Mouse (Mus musculus): ENCODE data around the gene Hes1. TPM values are rescaled to one million over a fixed set of nuclear protein-coding genes. Genes with fewer than 3 reads are reported as not detected.
A peak's percentile ranks its signal among the peaks of the same experiment; 100 is the strongest.

The Hes1 gene
- polyA plus RNA-seq, 1 experiment from 2014 or later, result 56.8 TPM

GRCm38 (mm10) chr16:30065077-30065476 is 893 bp downstream of the Hes1 start:
- no peak overlapping the region for H3K27ac ChIP-seq (ENCODE audit: low read depth, low read length)
- H3K9me3 ChIP-seq (ENCODE audit: control insufficient read depth, low read length), result no peaks in the 10 kb centered on the region
- no peak overlapping the region for H3K9ac ChIP-seq (ENCODE audit: low read length)
- peaks cover 24% of the 10 kb centered on the region for H3K27me3 ChIP-seq (ENCODE audit: control insufficient read depth, insufficient read depth, low read length)
- DNase-seq (ENCODE audit: low spot score) (peak; percentile 96), ATAC-seq (ENCODE audit: insufficient read depth, low FRiP score, low TSS enrichment) (peak; percentile 63)
- peak overlapping the region; percentile 80 for H3K4me2 ChIP-seq (ENCODE audit: low read depth)
- peaks cover 31% of the 10 kb centered on the region for H3K4me1 ChIP-seq (ENCODE audit: control insufficient read depth, insufficient read depth, low read length)
- under 1% methylated on average over 21 of the region's 21 CpGs for WGBS
- H3K36me3 ChIP-seq (ENCODE audit: control insufficient read depth, insufficient read depth, low read length), result no peaks in the 10 kb centered on the region
- peak overlapping the region; percentile 76 for H3K4me3 ChIP-seq (ENCODE audit: low read depth, low read length)

DNA sequence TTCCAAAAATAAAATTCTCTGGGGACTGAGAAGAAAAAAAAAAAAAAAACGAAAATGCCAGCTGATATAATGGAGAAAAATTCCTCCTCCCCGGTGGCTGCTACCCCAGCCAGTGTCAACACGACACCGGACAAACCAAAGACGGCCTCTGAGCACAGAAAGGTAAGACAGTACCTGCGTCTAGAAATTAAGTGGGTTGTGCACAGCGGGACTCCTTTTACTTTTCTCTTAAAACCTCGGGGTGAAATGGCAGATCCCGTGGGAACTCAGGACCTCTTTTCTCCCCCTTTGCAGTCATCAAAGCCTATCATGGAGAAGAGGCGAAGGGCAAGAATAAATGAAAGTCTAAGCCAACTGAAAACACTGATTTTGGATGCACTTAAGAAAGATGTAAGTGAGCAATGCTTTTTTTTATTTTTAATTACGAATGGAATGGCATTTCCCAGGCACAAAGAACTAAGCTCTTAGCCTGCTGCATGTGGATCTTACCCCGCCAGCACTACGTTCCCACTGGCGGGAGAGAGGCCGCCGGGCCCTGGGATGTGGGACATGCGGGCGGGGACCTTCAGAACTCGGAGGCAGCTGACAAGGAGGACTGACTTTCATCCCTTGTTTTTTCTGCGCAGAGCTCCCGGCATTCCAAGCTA is 1.5 kb downstream of the Hes1 start:
- no peaks in the 10 kb centered on the region for H3K36me3 ChIP-seq (ENCODE audit: control insufficient read depth, insufficient read depth, low read length)
- under 1% methylated on average over 21 of the region's 21 CpGs for WGBS
- H3K4me1 ChIP-seq (ENCODE audit: control insufficient read depth, insufficient read depth, low read length), result peaks cover 31% of the 10 kb centered on the region
- DNase-seq (ENCODE audit: low spot score) (peak; percentile 53), ATAC-seq (ENCODE audit: insufficient read depth, low FRiP score, low TSS enrichment) (no peak)
- H3K27ac ChIP-seq (ENCODE audit: low read depth, low read length), result peak overlapping the region; percentile 84
- H3K27me3 ChIP-seq (ENCODE audit: control insufficient read depth, insufficient read depth, low read length), result peaks cover 19% of the 10 kb centered on the region
- H3K4me3 ChIP-seq (ENCODE audit: low read depth, low read length), result peak overlapping the region; percentile 76
- peak overlapping the region; percentile 80 for H3K4me2 ChIP-seq (ENCODE audit: low read depth)
- no peaks in the 10 kb centered on the region for H3K9me3 ChIP-seq (ENCODE audit: control insufficient read depth, low read length)
- H3K9ac ChIP-seq (ENCODE audit: low read length), result peak overlapping the region; percentile 73

GRCm38 (mm10) chr16:30066184-30066851 is 2.1 kb downstream of the Hes1 start:
- 0% methylated on average over 38 of the region's 38 CpGs for WGBS
- ATAC-seq (ENCODE audit: insufficient read depth, low FRiP score, low TSS enrichment), result no peak
- peak overlapping the region; percentile 80 for H3K4me2 ChIP-seq (ENCODE audit: low read depth)

GRCm38 (mm10) chr16:30066852-30067301 is 2.7 kb downstream of the Hes1 start:
- ATAC-seq (ENCODE audit: insufficient read depth, low FRiP score, low TSS enrichment) (no peak), DNase-seq (ENCODE audit: low spot score) (peak; percentile 88)
- H3K4me1 ChIP-seq (ENCODE audit: control insufficient read depth, insufficient read depth, low read length), result peaks cover 35% of the 10 kb centered on the region
- no peaks in the 10 kb centered on the region for H3K9me3 ChIP-seq (ENCODE audit: control insufficient read depth, low read length)
- peak overlapping the region; percentile 73 for H3K9ac ChIP-seq (ENCODE audit: low read length)
- H3K4me3 ChIP-seq (ENCODE audit: low read depth, low read length), result peak overlapping the region; percentile 76
- no peaks in the 10 kb centered on the region for H3K36me3 ChIP-seq (ENCODE audit: control insufficient read depth, insufficient read depth, low read length)
- H3K27ac ChIP-seq (ENCODE audit: low read depth, low read length), result peak overlapping the region; percentile 84
- peak overlapping the region; percentile 80 for H3K4me2 ChIP-seq (ENCODE audit: low read depth)
- peaks cover 12% of the 10 kb centered on the region; the same call in 1 of the 2 replicates for H3K27me3 ChIP-seq (ENCODE audit: control insufficient read depth, insufficient read depth, low read length)
- under 1% methylated on average over 42 of the region's 46 CpGs for WGBS

More at GRCm38 (mm10) chr16:30066184-30066851, 2.1 kb downstream of the Hes1 start:
- Histone ChIP-seq H3K4me1 (ENCODE audit: control insufficient read depth, insufficient read depth, low read length) (peaks cover 35% of the 10 kb centered on the region), H3K9ac (ENCODE audit: low read length) (peak overlapping the region; percentile 73), H3K27me3 (ENCODE audit: control insufficient read depth, insufficient read depth, low read length) (peaks cover 12% of the 10 kb centered on the region), H3K9me3 (ENCODE audit: control insufficient read depth, low read length) (no peaks in the 10 kb centered on the region), H3K36me3 (ENCODE audit: control insufficient read depth, insufficient read depth, low read length) (no peaks in the 10 kb centered on the region), H3K27ac (ENCODE audit: low read depth, low read length) (peak overlapping the region; percentile 84), H3K4me3 (ENCODE audit: low read depth, low read length) (peak overlapping the region; percentile 76)
- peak; percentile 71 for DNase-seq (ENCODE audit: low spot score)

GRCm38 (mm10) chr16:30068041-30069020 is 4.1 kb downstream of the Hes1 start:
- H3K4me3 ChIP-seq (ENCODE audit: low read depth, low read length), result peak overlapping the region; percentile 19
- no peaks in the 10 kb centered on the region for H3K36me3 ChIP-seq (ENCODE audit: control insufficient read depth, insufficient read depth, low read length)
- peaks cover 26% of the 10 kb centered on the region for H3K4me1 ChIP-seq (ENCODE audit: control insufficient read depth, insufficient read depth, low read length)
- H3K9ac ChIP-seq (ENCODE audit: low read length), result peak overlapping the region; percentile 23
- ATAC-seq (ENCODE audit: insufficient read depth, low FRiP score, low TSS enrichment) (no peak), DNase-seq (ENCODE audit: low spot score) (peak; percentile 83)
- peak overlapping the region; percentile 51 for H3K4me2 ChIP-seq (ENCODE audit: low read depth)
- peak overlapping the region; percentile 45 for H3K27ac ChIP-seq (ENCODE audit: low read depth, low read length)
- H3K27me3 ChIP-seq (ENCODE audit: control insufficient read depth, insufficient read depth, low read length), result peaks cover 8% of the 10 kb centered on the region; the same call in 1 of the 2 replicates
- under 1% methylated on average over 36 of the region's 36 CpGs for WGBS
- H3K9me3 ChIP-seq (ENCODE audit: control insufficient read depth, low read length), result no peaks in the 10 kb centered on the region

- peak; percentile 66 for DNase-seq (ENCODE audit: low spot score)
- peaks cover 25% of the 10 kb centered on the region for H3K4me1 ChIP-seq (ENCODE audit: control insufficient read depth, insufficient read depth, low read length)
- no peak for ATAC-seq (ENCODE audit: insufficient read depth, low FRiP score, low TSS enrichment)
- 4% methylated on average over 4 of the region's 4 CpGs for WGBS
- H3K4me2 ChIP-seq (ENCODE audit: low read depth), result peak overlapping the region; percentile 65
- peaks cover 11% of the 10 kb centered on the region; the same call in 1 of the 2 replicates for H3K27me3 ChIP-seq (ENCODE audit: control insufficient read depth, insufficient read depth, low read length)
- no peaks in the 10 kb centered on the region for H3K9me3 ChIP-seq (ENCODE audit: control insufficient read depth, low read length)
- H3K36me3 ChIP-seq (ENCODE audit: control insufficient read depth, insufficient read depth, low read length), result no peaks in the 10 kb centered on the region
- peak overlapping the region; percentile 39 for H3K4me3 ChIP-seq (ENCODE audit: low read depth, low read length)
- peak overlapping the region; percentile 87 for H3K27ac ChIP-seq (ENCODE audit: low read depth, low read length)
- H3K9ac ChIP-seq (ENCODE audit: low read length), result peak overlapping the region; percentile 62
Observed at GRCm38 (mm10) chr16:30069580-30069949, 5.4 kb downstream of the Hes1 start.

- H3K4me2 ChIP-seq (ENCODE audit: low read depth), result peak overlapping the region; percentile 65
- WGBS, result under 1% methylated on average over 67 of the region's 82 CpGs
- H3K27me3 ChIP-seq (ENCODE audit: control insufficient read depth, insufficient read depth, low read length), result peaks cover 11% of the 10 kb centered on the region; the same call in 1 of the 2 replicates
- peak overlapping the region; percentile 87 for H3K27ac ChIP-seq (ENCODE audit: low read depth, low read length)
- peak; percentile 51 for ATAC-seq (ENCODE audit: insufficient read depth, low FRiP score, low TSS enrichment)
- H3K9me3 ChIP-seq (ENCODE audit: control insufficient read depth, low read length), result no peaks in the 10 kb centered on the region
- H3K4me3 ChIP-seq (ENCODE audit: low read depth, low read length), result peak overlapping the region; percentile 39
- no peaks in the 10 kb centered on the region for H3K36me3 ChIP-seq (ENCODE audit: control insufficient read depth, insufficient read depth, low read length)
- H3K4me1 ChIP-seq (ENCODE audit: control insufficient read depth, insufficient read depth, low read length), result peaks cover 23% of the 10 kb centered on the region
- H3K9ac ChIP-seq (ENCODE audit: low read length), result peak overlapping the region; percentile 62
- peak; percentile 85 for DNase-seq (ENCODE audit: low spot score)
Observed at GRCm38 (mm10) chr16:30069950-30070770, 6.0 kb downstream of the Hes1 start.
